Mouse (Mus musculus) brown adipose tissue, adult 24 weeks (tissue): ENCODE results near the gene Nek7. TPM values are rescaled to one million over a fixed set of nuclear protein-coding genes. Genes with fewer than 3 reads are reported as not detected.

ENCODE experiments used
- H3K27ac ChIP-seq: fragments of 200-500 bp; replicated peaks from 2 replicates; pipeline ENCODE4 v1.5.1; 2012; ENCODE audit warnings: low read depth, mild to moderate bottlenecking, low read length
- H3K4me1 ChIP-seq: fragments of 200-500 bp; 2 replicates; pipeline ENCODE4 v1.6.1; 2012; ENCODE audit warnings: low read length, mixed read lengths; ENCODE audit not compliant: control insufficient read depth, insufficient read depth, insufficient read length
- H3K4me3 ChIP-seq: fragments of 200-500 bp; 2 replicates; pipeline ENCODE4 v1.5.1; 2012; ENCODE audit warnings: low read depth, mild to moderate bottlenecking, low read length, moderate library complexity; ENCODE audit not compliant: insufficient read depth
- polyA plus RNA-seq: library from polyadenylated mRNA; stranded (reverse); fragments of >200 nt; gene quantifications from 2 replicates; pipeline ENCODE4 v1.2.4, GENCODE M21; 2012; ENCODE audit not compliant: missing spikeins, insufficient read depth, insufficient read length

The Nek7 gene
- polyA plus RNA-seq, 1 experiment: 49.9 TPM

- no peaks in the 10 kb centered on the region for H3K4me1 ChIP-seq
- H3K4me3 ChIP-seq: no peak overlapping the region
- no peak overlapping the region for H3K27ac ChIP-seq
Measured at GRCm38 (mm10) chr1:138594910-138595309, 25.0 kb downstream of the Nek7 start.

DNA sequence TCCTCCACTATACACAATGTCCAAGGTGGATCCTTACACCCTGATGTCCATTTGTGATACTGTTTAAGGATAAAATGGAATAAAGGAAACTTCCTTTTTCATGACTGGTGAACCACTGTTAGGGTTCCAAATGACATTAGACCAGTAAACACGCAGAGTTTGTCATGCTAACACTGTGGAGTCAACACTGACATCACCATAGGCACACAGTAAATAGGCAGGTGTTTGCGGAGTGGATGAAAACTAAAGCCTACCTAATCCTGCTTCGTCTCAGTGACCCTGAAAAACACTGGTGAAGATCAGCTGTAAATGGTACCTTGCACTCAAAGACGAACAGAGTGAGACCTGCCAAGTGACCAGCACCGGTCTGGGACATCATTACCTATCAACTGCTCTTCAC lies 26.0 kb downstream of the Nek7 start:
- Histone ChIP-seq H3K27ac (no peak overlapping the region), H3K4me3 (no peak overlapping the region), H3K4me1 (no peaks in the 10 kb centered on the region)

DNA sequence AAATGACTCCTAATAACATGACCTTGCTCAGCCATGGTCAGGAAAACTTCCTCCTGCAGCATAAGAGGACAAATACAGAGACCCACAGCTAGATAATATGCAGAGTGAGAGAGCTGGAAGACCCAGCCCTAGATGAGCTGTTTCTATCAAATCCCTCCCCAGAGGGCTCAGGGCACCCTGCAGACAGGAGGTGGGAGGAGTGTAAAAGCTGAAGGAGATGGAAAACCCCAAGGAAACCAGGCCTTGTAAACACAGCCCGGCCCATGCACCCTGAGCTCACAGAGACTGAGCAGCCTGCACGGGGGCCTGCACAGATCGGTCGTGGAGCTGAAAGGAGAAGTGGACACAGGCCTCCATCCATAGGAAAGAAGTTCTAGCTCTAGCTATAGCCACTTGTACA lies 27.5 kb downstream of the Nek7 start:
- Histone ChIP-seq H3K4me1 (peaks cover 3% of the 10 kb centered on the region; the same call in 1 of the 2 replicates), H3K27ac (no peak overlapping the region), H3K4me3 (no peak overlapping the region)

DNA sequence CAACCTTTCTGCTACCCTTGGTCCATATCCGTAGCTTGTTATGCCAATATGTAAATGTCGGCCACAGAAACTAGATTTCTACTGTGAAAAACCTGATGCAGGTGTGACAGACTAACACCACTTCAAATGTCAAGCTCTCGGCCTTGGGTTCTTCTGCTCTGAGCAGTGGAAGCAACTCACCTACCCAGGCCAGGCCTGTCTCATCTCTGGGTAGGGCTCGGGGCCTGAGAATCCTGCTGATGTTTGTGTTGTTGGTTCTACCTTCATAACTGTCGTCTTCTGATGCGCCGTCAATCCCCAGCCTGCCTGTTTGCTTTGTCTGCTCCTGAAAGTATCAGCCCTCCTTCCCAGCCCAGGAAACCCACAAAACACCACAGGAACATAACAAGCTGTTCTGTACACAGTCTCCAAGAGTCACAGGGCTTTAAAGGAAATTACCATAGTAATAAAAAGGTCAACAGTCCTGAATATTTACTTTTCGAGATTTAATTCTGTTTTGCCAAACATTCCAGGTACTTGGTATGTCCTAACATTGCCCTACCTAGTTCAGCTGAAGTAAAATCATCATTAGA lies 29.4 kb downstream of the Nek7 start:
- H3K27ac ChIP-seq: no peak overlapping the region
- peaks cover 3% of the 10 kb centered on the region; the same call in 1 of the 2 replicates for H3K4me1 ChIP-seq
- no peak overlapping the region for H3K4me3 ChIP-seq

DNA sequence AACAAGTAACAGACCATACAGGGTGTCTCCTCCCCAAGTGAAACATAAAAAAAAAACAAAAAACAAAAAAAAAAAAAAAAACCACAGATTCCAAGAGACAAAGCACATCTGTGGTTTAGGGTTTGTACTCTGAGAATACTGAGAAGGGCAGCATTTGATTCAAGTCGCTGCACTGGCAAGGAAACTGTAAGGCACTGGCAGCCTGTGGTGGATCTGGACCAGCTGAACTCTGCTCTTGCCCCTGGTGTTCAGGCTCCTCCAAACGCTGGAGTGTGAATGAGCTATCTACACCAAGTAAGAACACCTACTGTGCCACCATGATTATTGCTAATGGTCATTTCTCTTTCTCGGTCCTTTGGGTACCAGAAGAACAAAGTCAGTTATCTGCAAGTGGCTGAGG lies 30.8 kb downstream of the Nek7 start:
- Histone ChIP-seq H3K4me1 (peaks cover 3% of the 10 kb centered on the region; the same call in 1 of the 2 replicates), H3K27ac (no peak overlapping the region), H3K4me3 (no peak overlapping the region)

GRCm38 (mm10) chr1:138587812-138588211 lies 32.1 kb downstream of the Nek7 start:
- H3K27ac ChIP-seq: no peak overlapping the region

DNA sequence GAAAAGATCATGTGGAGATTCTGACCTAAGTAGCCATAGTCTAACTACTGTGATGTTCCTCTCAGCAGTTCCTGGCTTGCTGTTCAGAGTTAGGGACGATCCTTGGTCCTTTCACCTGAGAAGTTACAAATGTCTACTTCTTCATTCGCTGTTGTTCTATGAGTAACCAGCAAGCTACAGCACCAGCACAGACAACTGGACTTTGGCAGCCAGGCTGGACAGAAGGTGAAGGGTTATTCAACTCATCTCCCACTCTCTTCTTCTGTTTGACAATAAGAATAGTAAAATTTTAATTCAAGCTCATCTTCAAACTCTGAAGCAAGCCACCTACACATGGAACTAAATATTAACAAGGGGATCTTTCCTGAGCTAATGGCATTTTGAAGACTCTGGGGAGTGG lies 33.0 kb downstream of the Nek7 start:
- H3K4me1 ChIP-seq: peaks cover 6% of the 10 kb centered on the region; the same call in 1 of the 2 replicates
- H3K4me3 ChIP-seq: no peak overlapping the region
- H3K27ac ChIP-seq: no peak overlapping the region

More at GRCm38 (mm10) chr1:138587812-138588211, 32.1 kb downstream of the Nek7 start:
- Histone ChIP-seq H3K4me1 (peaks cover 3% of the 10 kb centered on the region; the same call in 1 of the 2 replicates), H3K4me3 (no peak overlapping the region)

- no peak overlapping the region for H3K27ac ChIP-seq
- H3K4me3 ChIP-seq: no peak overlapping the region
- H3K4me1 ChIP-seq: peaks cover 14% of the 10 kb centered on the region; the same call in 1 of the 2 replicates
Measured at GRCm38 (mm10) chr1:138584423-138585013, 35.4 kb downstream of the Nek7 start.

GRCm38 (mm10) chr1:138582225-138582624 lies 37.7 kb downstream of the Nek7 start:
- H3K4me1 ChIP-seq: peaks cover 16% of the 10 kb centered on the region
- no peak overlapping the region for H3K27ac ChIP-seq
- H3K4me3 ChIP-seq: no peak overlapping the region

GRCm38 (mm10) chr1:138579822-138580492 lies 40.0 kb downstream of the Nek7 start:
- H3K4me1 ChIP-seq: peaks cover 19% of the 10 kb centered on the region
- H3K4me3 ChIP-seq: no peak overlapping the region
- H3K27ac ChIP-seq: no peak overlapping the region

- no peak overlapping the region for H3K4me3 ChIP-seq
- no peak overlapping the region for H3K27ac ChIP-seq
- peaks cover 19% of the 10 kb centered on the region for H3K4me1 ChIP-seq
Measured at GRCm38 (mm10) chr1:138579207-138579606, 40.7 kb downstream of the Nek7 start.

DNA sequence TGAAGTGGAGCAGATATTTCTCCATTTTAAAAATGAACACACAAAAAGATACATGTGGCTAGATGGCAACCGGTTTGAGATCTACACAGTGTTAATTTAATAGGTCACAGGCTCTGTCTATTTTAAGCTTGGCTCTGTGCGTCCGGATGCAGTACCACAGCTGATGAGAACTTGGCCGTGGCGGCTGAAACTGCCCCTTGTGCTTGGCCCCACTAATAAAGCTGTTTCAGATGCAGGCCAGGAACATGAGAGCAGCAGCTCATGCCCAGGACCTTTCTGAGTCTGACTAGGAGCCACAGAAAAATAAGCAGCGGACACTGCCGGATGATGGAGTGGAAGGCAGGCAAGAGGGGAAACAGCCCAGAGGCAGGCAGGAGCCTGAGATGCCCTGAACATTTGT lies 43.1 kb downstream of the Nek7 start:
- Histone ChIP-seq H3K27ac (no peak overlapping the region), H3K4me3 (no peak overlapping the region)

DNA sequence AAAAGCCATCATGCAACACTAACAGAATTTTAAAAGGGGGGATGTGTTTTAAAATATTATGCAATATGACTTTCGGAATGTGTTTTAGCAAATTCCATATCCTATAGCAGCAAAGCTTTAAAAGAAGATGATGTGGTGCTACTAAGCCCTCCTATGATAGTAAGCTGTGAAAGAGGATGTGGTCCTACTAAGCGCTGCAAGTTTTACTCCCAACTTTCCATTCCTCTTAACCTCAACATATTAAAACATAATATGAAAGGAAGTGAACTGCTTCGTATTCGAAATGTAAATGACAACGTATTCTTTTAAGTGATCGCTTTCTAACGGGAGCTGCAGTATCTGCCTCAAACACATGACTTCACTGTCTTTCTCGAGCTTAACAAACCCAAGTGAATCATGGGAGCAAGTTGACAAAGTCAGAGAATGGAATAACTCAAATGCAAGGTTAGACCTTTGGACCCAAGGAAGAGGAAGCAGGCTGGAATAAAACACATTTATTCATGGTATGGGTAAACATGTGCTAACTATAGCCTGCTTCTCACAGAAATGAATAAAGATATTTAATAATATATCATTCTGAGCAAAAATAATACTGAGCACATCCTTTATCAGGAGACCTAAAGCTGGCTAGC lies 43.8 kb downstream of the Nek7 start:
- Histone ChIP-seq H3K27ac (no peak overlapping the region), H3K4me1 (peaks cover 21% of the 10 kb centered on the region), H3K4me3 (no peak overlapping the region)

More for the DNA sequence above, 43.1 kb downstream of the Nek7 start:
- H3K4me1 ChIP-seq: peaks cover 18% of the 10 kb centered on the region

- Histone ChIP-seq H3K27ac (no peak overlapping the region), H3K4me1 (peaks cover 21% of the 10 kb centered on the region), H3K4me3 (no peak overlapping the region)
Measured at GRCm38 (mm10) chr1:138575629-138576028, 44.3 kb downstream of the Nek7 start.

DNA sequence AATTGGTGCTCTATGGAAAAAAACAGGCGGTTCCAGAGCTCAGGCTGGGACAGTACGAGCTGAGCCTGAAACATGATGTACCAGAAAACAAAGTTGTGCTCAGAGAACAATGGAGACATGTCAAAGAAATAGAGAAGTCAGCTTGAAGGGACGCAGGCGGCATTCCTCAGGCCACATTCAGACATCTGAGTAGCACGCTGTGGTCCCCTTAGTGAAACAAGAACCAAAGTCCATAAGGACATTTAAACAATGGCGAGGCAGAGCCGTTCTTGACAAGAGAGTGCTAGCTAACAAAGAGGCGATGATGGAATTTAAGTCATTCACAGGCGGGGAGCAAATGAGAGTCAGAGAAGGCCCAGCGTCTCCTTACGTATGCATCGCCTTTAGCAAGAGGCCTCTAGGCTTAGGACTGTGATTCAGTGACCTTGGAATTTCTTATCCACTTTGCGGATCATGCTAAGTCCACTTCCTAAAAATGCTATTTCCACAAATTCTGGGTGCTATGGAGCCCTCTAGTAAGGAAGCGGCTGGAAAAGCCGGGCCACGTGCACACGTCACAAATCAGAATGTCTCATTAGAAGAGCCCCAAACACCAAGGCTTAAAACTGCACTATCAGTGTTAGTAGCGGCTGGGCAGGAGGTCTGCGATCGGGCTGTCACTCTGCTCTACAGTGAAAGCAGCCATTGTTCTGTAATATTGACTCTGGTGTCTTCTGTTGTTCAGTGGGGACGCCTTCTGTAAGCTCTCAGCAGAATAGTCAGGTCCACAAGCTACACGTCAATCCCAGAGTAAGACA lies 48.2 kb downstream of the Nek7 start:
- H3K4me3 ChIP-seq: no peak overlapping the region
- no peak overlapping the region for H3K27ac ChIP-seq

More for the DNA sequence above, 48.2 kb downstream of the Nek7 start:
- peaks cover 6% of the 10 kb centered on the region for H3K4me1 ChIP-seq
